Mouse (Mus musculus) limb, embryonic 15.5 days (tissue): ENCODE measurements around the gene Rwdd3. TPM values are rescaled to one million over a fixed set of nuclear protein-coding genes. Genes with fewer than 3 reads are reported as not detected.
A peak's percentile ranks its signal among the peaks of the same experiment; 100 is the strongest.

Experiments used
- ATAC-seq: fragments of 200-750 bp; cut with Nextera tagmentation; 2 replicates; pipeline ENCODE4 v1.8.0; 2017; ENCODE audit warnings: low read depth, moderate TSS enrichment; ENCODE audit not compliant: insufficient number of reproducible peaks, low FRiP score, low TSS enrichment
- H3K27ac ChIP-seq: fragments of 300-500 bp; sonication (generic); 2 replicates; pipeline ENCODE4 v1.5.1; 2015; ENCODE audit warnings: moderate library complexity, mild to moderate bottlenecking, inconsistent platforms
- H3K27me3 ChIP-seq: fragments of 300-500 bp; sonication (generic); 2 replicates; pipeline ENCODE4 v1.6.1; 2015; ENCODE audit warnings: inconsistent platforms
- H3K36me3 ChIP-seq: fragments of 300-500 bp; sonication (generic); 2 replicates; pipeline ENCODE4 v1.6.1; 2015; ENCODE audit warnings: inconsistent platforms
- H3K4me1 ChIP-seq: fragments of 300-500 bp; sonication (generic); 2 replicates; pipeline ENCODE4 v1.6.1; 2015; ENCODE audit warnings: inconsistent platforms
- H3K4me2 ChIP-seq: fragments of 300-500 bp; sonication (generic); 2 replicates; pipeline ENCODE4 v1.6.1; 2015; ENCODE audit warnings: mild to moderate bottlenecking, inconsistent platforms
- H3K4me3 ChIP-seq: fragments of 300-500 bp; sonication (generic); 2 replicates; pipeline ENCODE4 v1.5.1; 2015; ENCODE audit warnings: mild to moderate bottlenecking, inconsistent platforms
- H3K9ac ChIP-seq: fragments of 300-500 bp; sonication (generic); 2 replicates; pipeline ENCODE4 v1.6.1; 2015; ENCODE audit warnings: inconsistent platforms
- H3K9me3 ChIP-seq: fragments of 300-500 bp; sonication (generic); 2 replicates; pipeline ENCODE4 v1.6.1; 2016; ENCODE audit warnings: inconsistent platforms
- WGBS: fragments of 180-500 bp; shearing (Covaris S2); methylation state at CpG from one replicate; pipeline ENCODE4 v1.1.7; 2015; 5-methylcytosine and 5-hydroxymethylcytosine counted together
- polyA plus RNA-seq: library from polyadenylated mRNA; unstranded; fragments of >200 nt; fragmentation: Nextera tagmentation; extraction: Ambion mirVana; gene quantifications from 2 replicates; pipeline ENCODE4 v1.2.1, GENCODE M21; 2015

Rwdd3 gene
- polyA plus RNA-seq, 1 experiment from 2014 or later, result 5.3 TPM

GRCm38 (mm10) chr3:121176011-121176410 is 4.5 kb upstream of the Rwdd3 start:
- Histone ChIP-seq H3K27ac (no peak overlapping the region), H3K4me2 (no peak overlapping the region), H3K9me3 (no peaks in the 10 kb centered on the region), H3K4me3 (no peak overlapping the region), H3K4me1 (peaks cover 3% of the 10 kb centered on the region; the same call in 1 of the 2 replicates), H3K36me3 (no peaks in the 10 kb centered on the region), H3K9ac (no peak overlapping the region), H3K27me3 (no peaks in the 10 kb centered on the region)
- ATAC-seq, result no peak
- WGBS, result 83% methylated on average over 1 of the region's 1 CpGs

- ATAC-seq, result no peak
- no peaks in the 10 kb centered on the region for H3K9me3 ChIP-seq
- H3K4me1 ChIP-seq, result peaks cover 3% of the 10 kb centered on the region; the same call in 1 of the 2 replicates
- H3K9ac ChIP-seq, result no peak overlapping the region
- H3K4me2 ChIP-seq, result no peak overlapping the region
- H3K4me3 ChIP-seq, result no peak overlapping the region
- H3K27me3 ChIP-seq, result no peaks in the 10 kb centered on the region
- H3K36me3 ChIP-seq, result no peaks in the 10 kb centered on the region
- H3K27ac ChIP-seq, result no peak overlapping the region
- WGBS, result 74% methylated on average over 9 of the region's 9 CpGs
Measured at GRCm38 (mm10) chr3:121174248-121174945, 2.9 kb upstream of the Rwdd3 start.

GRCm38 (mm10) chr3:121172718-121173117 is 1.2 kb upstream of the Rwdd3 start:
- Histone ChIP-seq H3K9me3 (no peaks in the 10 kb centered on the region), H3K9ac (no peak overlapping the region), H3K36me3 (no peaks in the 10 kb centered on the region), H3K4me3 (no peak overlapping the region), H3K4me2 (no peak overlapping the region), H3K4me1 (peaks cover 3% of the 10 kb centered on the region; the same call in 1 of the 2 replicates), H3K27me3 (no peaks in the 10 kb centered on the region), H3K27ac (no peak overlapping the region)
- ATAC-seq, result no peak
- WGBS, result 86% methylated on average over 2 of the region's 2 CpGs

GRCm38 (mm10) chr3:121171872-121172265 is 374 bp upstream of the Rwdd3 start:
- Histone ChIP-seq H3K4me2 (peak overlapping the region; percentile 80), H3K9me3 (no peaks in the 10 kb centered on the region), H3K4me1 (peaks cover 3% of the 10 kb centered on the region; the same call in 1 of the 2 replicates), H3K27me3 (no peaks in the 10 kb centered on the region), H3K27ac (no peak overlapping the region), H3K36me3 (no peaks in the 10 kb centered on the region), H3K9ac (peak overlapping the region; percentile 56; the same call in 1 of the 2 replicates), H3K4me3 (peak overlapping the region; percentile 70)
- WGBS, result 47% methylated on average over 6 of the region's 6 CpGs
- no peak for ATAC-seq

- 38% methylated on average over 7 of the region's 7 CpGs for WGBS
- no peak for ATAC-seq
- peak overlapping the region; percentile 70 for H3K4me3 ChIP-seq
- no peaks in the 10 kb centered on the region for H3K9me3 ChIP-seq
- H3K27me3 ChIP-seq, result no peaks in the 10 kb centered on the region
- H3K9ac ChIP-seq, result no peak overlapping the region
- H3K27ac ChIP-seq, result no peak overlapping the region
- H3K4me2 ChIP-seq, result peak overlapping the region; percentile 80
- peaks cover 3% of the 10 kb centered on the region; the same call in 1 of the 2 replicates for H3K4me1 ChIP-seq
- no peaks in the 10 kb centered on the region for H3K36me3 ChIP-seq
Measured at GRCm38 (mm10) chr3:121170631-121171030, 864 bp downstream of the Rwdd3 start.

- no peaks in the 10 kb centered on the region for H3K36me3 ChIP-seq
- WGBS, result 78% methylated on average over 15 of the region's 15 CpGs
- H3K4me3 ChIP-seq, result no peak overlapping the region
- peaks cover 3% of the 10 kb centered on the region; the same call in 1 of the 2 replicates for H3K4me1 ChIP-seq
- ATAC-seq, result no peak
- no peaks in the 10 kb centered on the region for H3K9me3 ChIP-seq
- no peak overlapping the region for H3K4me2 ChIP-seq
- no peak overlapping the region for H3K9ac ChIP-seq
- no peaks in the 10 kb centered on the region for H3K27me3 ChIP-seq
- no peak overlapping the region for H3K27ac ChIP-seq
Measured at GRCm38 (mm10) chr3:121169092-121169942, 2.2 kb downstream of the Rwdd3 start.

- no peak overlapping the region for H3K27ac ChIP-seq
- peaks cover 3% of the 10 kb centered on the region; the same call in 1 of the 2 replicates for H3K4me1 ChIP-seq
- ATAC-seq, result no peak
- 89% methylated on average over 8 of the region's 8 CpGs for WGBS
- H3K4me2 ChIP-seq, result no peak overlapping the region
- no peaks in the 10 kb centered on the region for H3K9me3 ChIP-seq
- H3K4me3 ChIP-seq, result no peak overlapping the region
- H3K27me3 ChIP-seq, result no peaks in the 10 kb centered on the region
- no peak overlapping the region for H3K9ac ChIP-seq
- H3K36me3 ChIP-seq, result no peaks in the 10 kb centered on the region
Measured at GRCm38 (mm10) chr3:121168581-121168980, 2.9 kb downstream of the Rwdd3 start.

GRCm38 (mm10) chr3:121163271-121163819 is 8.2 kb downstream of the Rwdd3 start:
- Histone ChIP-seq H3K4me2 (no peak overlapping the region), H3K36me3 (no peaks in the 10 kb centered on the region), H3K27ac (no peak overlapping the region), H3K27me3 (no peaks in the 10 kb centered on the region), H3K9ac (no peak overlapping the region), H3K4me1 (peaks cover 5% of the 10 kb centered on the region), H3K9me3 (no peaks in the 10 kb centered on the region), H3K4me3 (no peak overlapping the region)
- WGBS, result 54% methylated on average over 7 of the region's 7 CpGs
- no peak for ATAC-seq

- Histone ChIP-seq H3K36me3 (no peaks in the 10 kb centered on the region), H3K9me3 (no peaks in the 10 kb centered on the region), H3K4me2 (no peak overlapping the region), H3K9ac (no peak overlapping the region), H3K4me1 (peaks cover 5% of the 10 kb centered on the region), H3K27me3 (no peaks in the 10 kb centered on the region), H3K4me3 (no peak overlapping the region), H3K27ac (no peak overlapping the region)
- WGBS, result 42% methylated on average over 2 of the region's 2 CpGs
- no peak for ATAC-seq
Measured at GRCm38 (mm10) chr3:121161661-121162060, 9.8 kb downstream of the Rwdd3 start.

GRCm38 (mm10) chr3:121160424-121160823 is 11.1 kb downstream of the Rwdd3 start:
- no peak overlapping the region for H3K4me3 ChIP-seq
- H3K36me3 ChIP-seq, result no peaks in the 10 kb centered on the region
- no peak overlapping the region for H3K9ac ChIP-seq
- H3K27me3 ChIP-seq, result no peaks in the 10 kb centered on the region
- no peak overlapping the region for H3K27ac ChIP-seq
- H3K4me2 ChIP-seq, result no peak overlapping the region
- H3K9me3 ChIP-seq, result no peaks in the 10 kb centered on the region
- ATAC-seq, result no peak
- WGBS, result 47% methylated on average over 4 of the region's 4 CpGs
- H3K4me1 ChIP-seq, result peaks cover 12% of the 10 kb centered on the region

GRCm38 (mm10) chr3:121159566-121159965 is 11.9 kb downstream of the Rwdd3 start:
- no peaks in the 10 kb centered on the region for H3K27me3 ChIP-seq
- no peaks in the 10 kb centered on the region for H3K36me3 ChIP-seq
- peaks cover 12% of the 10 kb centered on the region for H3K4me1 ChIP-seq
- no peak overlapping the region for H3K27ac ChIP-seq
- ATAC-seq, result no peak
- no peak overlapping the region for H3K4me3 ChIP-seq
- WGBS, result 74% methylated on average over 10 of the region's 10 CpGs
- H3K9ac ChIP-seq, result no peak overlapping the region
- no peaks in the 10 kb centered on the region for H3K9me3 ChIP-seq
- no peak overlapping the region for H3K4me2 ChIP-seq

GRCm38 (mm10) chr3:121158901-121159351 is 12.6 kb downstream of the Rwdd3 start:
- H3K9ac ChIP-seq, result no peak overlapping the region
- H3K4me2 ChIP-seq, result no peak overlapping the region
- peaks cover 12% of the 10 kb centered on the region for H3K4me1 ChIP-seq
- ATAC-seq, result no peak
- H3K27ac ChIP-seq, result no peak overlapping the region
- no peak overlapping the region for H3K4me3 ChIP-seq
- H3K36me3 ChIP-seq, result no peaks in the 10 kb centered on the region
- no peaks in the 10 kb centered on the region for H3K27me3 ChIP-seq
- H3K9me3 ChIP-seq, result no peaks in the 10 kb centered on the region
- 92% methylated on average over 16 of the region's 16 CpGs for WGBS
